Mouse (Mus musculus) midbrain, embryonic 16.5 days (tissue): ENCODE measurements around the gene Ablim2. TPM values are rescaled to one million over a fixed set of nuclear protein-coding genes. Genes with fewer than 3 reads are reported as not detected.

Experiments used
- ATAC-seq: fragments of 200-750 bp; cut with Nextera tagmentation; 2 replicates; pipeline ENCODE4 v1.8.0; 2017; ENCODE audit warnings: moderate TSS enrichment
- H3K27ac ChIP-seq: fragments of 300-500 bp; sonication (generic); 2 replicates; pipeline ENCODE4 v1.5.1; 2014; ENCODE audit warnings: mild to moderate bottlenecking, low read length, mixed read lengths
- H3K27me3 ChIP-seq: fragments of 300-500 bp; sonication (generic); 2 replicates; pipeline ENCODE4 v1.6.1; 2014; ENCODE audit warnings: low read depth, low read length, mixed read lengths; ENCODE audit not compliant: control insufficient read depth, insufficient read depth
- H3K36me3 ChIP-seq: fragments of 300-500 bp; sonication (generic); 2 replicates; pipeline ENCODE4 v1.6.1; 2014; ENCODE audit warnings: mild to moderate bottlenecking, low read length, moderate library complexity, mixed read lengths; ENCODE audit not compliant: control insufficient read depth, insufficient read depth
- H3K4me1 ChIP-seq: fragments of 300-500 bp; sonication (generic); 2 replicates; pipeline ENCODE4 v1.6.1; 2014; ENCODE audit warnings: mild to moderate bottlenecking, low read length, mixed read lengths; ENCODE audit not compliant: control insufficient read depth, insufficient read depth
- H3K4me2 ChIP-seq: fragments of 300-500 bp; sonication (generic); 2 replicates; pipeline ENCODE4 v1.6.1; 2014; ENCODE audit warnings: mild to moderate bottlenecking, low read length, mixed read lengths
- H3K4me3 ChIP-seq: fragments of 300-500 bp; sonication (generic); 2 replicates; pipeline ENCODE4 v1.5.1; 2014; ENCODE audit warnings: low read depth, mild to moderate bottlenecking, low read length, moderate library complexity, mixed read lengths
- H3K9ac ChIP-seq: fragments of 300-500 bp; sonication (generic); 2 replicates; pipeline ENCODE4 v1.6.1; 2014; ENCODE audit warnings: low read depth, low read length, mixed read lengths
- H3K9me3 ChIP-seq: fragments of 300-500 bp; sonication (generic); replicated peaks from 2 replicates; pipeline ENCODE4 v1.6.1; 2014; ENCODE audit warnings: mild to moderate bottlenecking, low read length, mixed read lengths; ENCODE audit not compliant: control insufficient read depth, poor library complexity, severe bottlenecking
- WGBS: fragments of 180-500 bp; shearing (Covaris S2); extraction: QIAGEN DNeasy Blood & Tissue Kit; methylation state at CpG from one replicate; pipeline ENCODE4 v1.1.7; 2014; 5-methylcytosine and 5-hydroxymethylcytosine counted together
- polyA plus RNA-seq: library from polyadenylated mRNA; unstranded; fragments of >200 nt; fragmentation: Nextera tagmentation; extraction: Ambion mirVana; gene quantifications from 2 replicates; pipeline ENCODE4 v1.2.1, GENCODE M21; 2015

The Ablim2 gene
- polyA plus RNA-seq, 1 experiment from 2014 or later = 36.2 TPM

DNA sequence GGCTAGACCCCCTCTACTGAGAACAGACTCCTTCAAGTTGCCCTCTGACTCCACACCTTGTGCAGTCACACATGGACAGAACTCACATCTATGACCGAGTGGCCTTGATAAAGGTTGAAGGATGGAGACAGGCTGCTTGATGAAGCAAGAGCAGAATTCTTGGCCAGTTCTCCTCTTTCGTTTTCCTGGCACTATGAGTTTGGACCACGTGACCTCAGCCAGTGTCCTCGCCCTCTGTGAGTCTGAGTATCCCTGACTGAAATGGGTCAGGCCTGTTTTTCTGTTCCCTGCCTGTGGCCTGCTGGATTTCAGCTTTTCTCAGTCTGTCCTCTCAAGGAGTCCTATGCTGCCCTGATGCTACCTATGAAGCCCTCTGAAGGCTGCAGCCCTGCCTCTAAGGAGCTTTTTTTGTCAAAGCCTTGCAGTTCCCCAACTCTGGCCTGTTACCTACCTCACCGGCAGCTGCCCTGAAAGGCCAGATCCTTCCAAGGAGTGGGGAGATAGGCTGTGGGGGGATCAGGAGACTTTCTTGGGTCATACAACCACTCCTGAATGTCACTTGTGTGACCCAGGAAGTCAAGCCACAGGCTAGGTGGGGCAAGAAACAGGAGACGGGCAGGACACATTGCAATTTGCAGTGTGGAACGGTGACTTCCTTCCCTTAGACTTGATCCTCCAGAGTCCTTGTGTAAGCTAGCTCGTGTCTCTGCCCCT, 14.3 kb upstream of the Ablim2 start:
- no peak overlapping the region for H3K27ac ChIP-seq
- H3K4me2 ChIP-seq = no peak overlapping the region
- no peaks in the 10 kb centered on the region for H3K9me3 ChIP-seq
- no peak overlapping the region for H3K9ac ChIP-seq
- no peaks in the 10 kb centered on the region for H3K36me3 ChIP-seq
- H3K4me1 ChIP-seq = no peaks in the 10 kb centered on the region; the same call in 1 of the 2 replicates
- WGBS = 79% methylated on average over 8 of the region's 8 CpGs
- no peak overlapping the region for H3K4me3 ChIP-seq
- no peak for ATAC-seq
- peaks cover 8% of the 10 kb centered on the region; the same call in 1 of the 2 replicates for H3K27me3 ChIP-seq

DNA sequence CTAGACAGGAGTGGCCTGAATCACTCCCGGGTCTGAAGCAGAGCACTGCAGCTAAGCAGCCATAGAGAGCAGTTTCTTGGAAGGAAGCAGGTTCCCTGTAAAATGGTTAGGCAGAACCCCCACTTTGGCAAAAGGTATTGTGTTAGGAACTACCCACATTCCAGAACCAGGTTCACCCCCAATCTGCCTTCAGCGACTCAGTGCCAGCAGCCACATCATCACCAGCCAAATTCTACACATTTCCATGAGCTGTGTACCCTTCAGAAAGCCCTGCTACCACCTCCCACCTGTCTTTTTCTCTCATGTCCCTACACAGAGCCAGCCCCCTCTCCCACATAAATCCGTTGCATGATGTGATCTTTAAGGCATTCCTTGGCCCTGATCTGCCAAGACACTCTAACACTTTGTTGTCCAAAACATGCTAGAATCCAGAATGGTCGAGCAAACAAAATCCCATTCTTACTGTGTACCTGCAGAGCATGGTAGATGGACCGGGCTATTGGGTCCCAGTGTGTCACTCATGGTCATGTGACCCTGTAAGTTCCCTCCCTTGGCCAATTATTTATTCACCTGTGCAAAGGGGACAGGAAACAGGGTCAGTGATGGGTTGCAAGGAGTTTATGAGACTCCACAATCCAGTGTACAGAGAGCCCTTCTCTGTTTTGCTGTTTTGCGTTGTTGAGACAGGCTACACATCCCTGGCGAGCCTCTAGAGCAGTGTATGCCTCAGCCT, 13.5 kb upstream of the Ablim2 start:
- Histone ChIP-seq H3K4me2 (no peak overlapping the region), H3K27me3 (peaks cover 8% of the 10 kb centered on the region; the same call in 1 of the 2 replicates), H3K4me1 (no peaks in the 10 kb centered on the region; the same call in 1 of the 2 replicates), H3K27ac (no peak overlapping the region), H3K9me3 (no peaks in the 10 kb centered on the region), H3K36me3 (no peaks in the 10 kb centered on the region), H3K4me3 (no peak overlapping the region), H3K9ac (no peak overlapping the region)
- WGBS = 86% methylated on average over 7 of the region's 7 CpGs
- no peak for ATAC-seq

GRCm38 (mm10) chr5:35745406-35745805, 12.3 kb upstream of the Ablim2 start:
- Histone ChIP-seq H3K4me2 (no peak overlapping the region), H3K27me3 (peaks cover 7% of the 10 kb centered on the region; the same call in 1 of the 2 replicates), H3K4me3 (no peak overlapping the region), H3K36me3 (no peaks in the 10 kb centered on the region), H3K9me3 (no peaks in the 10 kb centered on the region), H3K4me1 (no peaks in the 10 kb centered on the region; the same call in 1 of the 2 replicates), H3K27ac (no peak overlapping the region), H3K9ac (no peak overlapping the region)
- WGBS = 87% methylated on average over 5 of the region's 5 CpGs
- no peak for ATAC-seq

DNA sequence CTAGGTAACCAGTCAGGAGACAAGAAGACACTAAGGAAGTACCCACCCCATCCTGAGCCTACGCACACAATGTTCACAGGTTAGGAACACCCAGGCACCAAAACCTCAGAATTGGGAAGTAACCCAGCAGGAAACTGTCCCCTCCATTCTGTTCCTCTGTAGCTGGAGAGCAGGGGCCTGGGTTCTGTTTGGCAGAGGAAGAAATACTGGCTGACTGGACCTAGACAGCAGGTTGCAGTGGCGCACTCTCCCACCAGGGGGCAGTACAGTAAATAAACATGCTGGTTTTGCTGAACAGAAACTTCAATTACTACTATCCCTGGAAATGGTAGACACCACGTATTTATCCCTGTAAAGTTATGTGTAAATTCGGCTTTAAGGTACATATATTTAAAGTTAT, 10.8 kb upstream of the Ablim2 start:
- no peak for ATAC-seq

GRCm38 (mm10) chr5:35749416-35749815, 8.3 kb upstream of the Ablim2 start:
- no peak for ATAC-seq
- Histone ChIP-seq H3K4me2 (no peak overlapping the region), H3K36me3 (no peaks in the 10 kb centered on the region), H3K27me3 (no peaks in the 10 kb centered on the region), H3K4me1 (no peaks in the 10 kb centered on the region), H3K9me3 (no peaks in the 10 kb centered on the region), H3K27ac (no peak overlapping the region), H3K9ac (no peak overlapping the region), H3K4me3 (no peak overlapping the region)
- 65% methylated on average over 3 of the region's 3 CpGs for WGBS

More for the DNA sequence above, 10.8 kb upstream of the Ablim2 start:
- 33% methylated on average over 4 of the region's 4 CpGs for WGBS
- Histone ChIP-seq H3K9ac (no peak overlapping the region), H3K36me3 (no peaks in the 10 kb centered on the region), H3K27me3 (no peaks in the 10 kb centered on the region), H3K4me3 (no peak overlapping the region), H3K9me3 (no peaks in the 10 kb centered on the region), H3K4me1 (no peaks in the 10 kb centered on the region), H3K27ac (no peak overlapping the region), H3K4me2 (no peak overlapping the region)

GRCm38 (mm10) chr5:35750026-35750425, 7.7 kb upstream of the Ablim2 start:
- Histone ChIP-seq H3K27ac (no peak overlapping the region), H3K4me3 (no peak overlapping the region), H3K4me2 (no peak overlapping the region), H3K9ac (no peak overlapping the region), H3K9me3 (no peaks in the 10 kb centered on the region), H3K4me1 (no peaks in the 10 kb centered on the region), H3K27me3 (no peaks in the 10 kb centered on the region), H3K36me3 (no peaks in the 10 kb centered on the region)
- WGBS = 84% methylated on average over 1 of the region's 1 CpGs
- no peak for ATAC-seq

DNA sequence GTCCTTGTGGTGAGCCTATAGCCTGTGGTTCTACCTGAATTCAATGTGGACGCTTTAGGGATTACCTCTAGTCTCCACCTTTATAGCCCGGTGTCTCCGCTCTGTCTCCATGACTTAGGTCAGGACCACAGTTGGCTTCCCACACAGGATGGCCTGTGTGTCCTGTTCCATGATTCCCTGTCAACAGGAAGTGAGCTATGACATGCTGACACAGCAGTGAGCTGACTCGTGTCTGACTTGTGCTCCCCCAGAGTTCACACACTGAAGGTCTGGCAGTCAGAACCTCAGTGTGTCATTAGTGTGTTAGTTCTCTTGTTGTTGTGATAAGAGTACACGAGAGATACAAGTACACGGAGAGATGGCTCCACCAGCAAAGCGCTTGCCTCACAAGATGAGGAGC, 6.7 kb upstream of the Ablim2 start:
- no peak overlapping the region for H3K4me3 ChIP-seq
- ATAC-seq = no peak
- H3K27ac ChIP-seq = no peak overlapping the region
- no peak overlapping the region for H3K9ac ChIP-seq
- no peak overlapping the region for H3K4me2 ChIP-seq
- H3K27me3 ChIP-seq = no peaks in the 10 kb centered on the region
- WGBS = 88% methylated on average over 7 of the region's 7 CpGs
- no peaks in the 10 kb centered on the region for H3K9me3 ChIP-seq
- H3K36me3 ChIP-seq = no peaks in the 10 kb centered on the region
- no peaks in the 10 kb centered on the region for H3K4me1 ChIP-seq

- Histone ChIP-seq H3K4me3 (no peak overlapping the region), H3K4me2 (no peak overlapping the region), H3K9me3 (no peaks in the 10 kb centered on the region), H3K27ac (no peak overlapping the region), H3K4me1 (peaks cover 15% of the 10 kb centered on the region), H3K27me3 (peaks cover 15% of the 10 kb centered on the region), H3K9ac (no peak overlapping the region), H3K36me3 (no peaks in the 10 kb centered on the region)
- 26% methylated on average over 5 of the region's 5 CpGs for WGBS
- ATAC-seq = no peak
These were observed 2.4 kb upstream of the Ablim2 start for GRCm38 (mm10) chr5:35755131-35755733.

DNA sequence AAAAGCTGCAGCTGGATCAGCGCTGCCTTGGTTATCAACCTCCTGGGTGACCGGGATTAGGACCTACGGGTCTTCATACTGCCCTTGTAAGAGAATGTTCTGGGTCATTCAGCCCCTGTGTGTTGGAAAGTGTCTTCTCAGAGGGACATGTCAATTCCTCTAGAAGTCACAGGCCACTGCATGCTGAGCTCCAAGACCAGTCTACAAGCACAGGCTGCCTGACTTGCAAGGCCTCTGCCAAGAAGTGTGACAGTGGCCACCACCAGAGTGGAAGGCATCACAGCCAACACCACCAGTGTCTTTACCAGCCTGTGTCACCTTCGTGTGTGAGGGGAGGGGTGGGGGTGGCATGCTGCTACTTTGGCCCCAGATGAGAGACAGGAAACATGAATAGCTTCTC, 1.7 kb upstream of the Ablim2 start:
- Histone ChIP-seq H3K4me1 (peaks cover 15% of the 10 kb centered on the region), H3K9me3 (no peaks in the 10 kb centered on the region), H3K27ac (no peak overlapping the region), H3K9ac (no peak overlapping the region), H3K27me3 (peaks cover 17% of the 10 kb centered on the region), H3K4me3 (no peak overlapping the region), H3K4me2 (no peak overlapping the region), H3K36me3 (no peaks in the 10 kb centered on the region)
- ATAC-seq = no peak
- WGBS = 80% methylated on average over 4 of the region's 4 CpGs
